Mouse (Mus musculus) cerebellum, adult (tissue): ENCODE measurements at regions not wholly inside any gene's neighbourhood (a gene's known extent, or its start where the extent isn't known, plus 50 kb on each side); places are given as distances from the start of the nearest gene placed in this dataset.
A peak's percentile ranks its signal among the peaks of the same experiment; 100 is the strongest.

Source experiments
- ATAC-seq: cut with Nextera tagmentation; 2 replicates; pipeline ENCODE4 v1.9.2; 2017; ENCODE audit warnings: mild to moderate bottlenecking, moderate library complexity, mixed read lengths; ENCODE audit not compliant: insufficient number of reproducible peaks, low FRiP score, low TSS enrichment

- ATAC-seq, result no peak
Observed at GRCm38 (mm10) chr9:60993661-60994060, 199.3 kb downstream of the Uaca start.

- no peak for ATAC-seq
Observed at GRCm38 (mm10) chr9:60995096-60995495, 200.8 kb downstream of the Uaca start.

GRCm38 (mm10) chr9:60998086-60998785, 203.9 kb downstream of the Uaca start:
- no peak for ATAC-seq

- ATAC-seq, result no peak
Observed at GRCm38 (mm10) chr9:60999001-60999529, 204.7 kb downstream of the Uaca start.

DNA sequence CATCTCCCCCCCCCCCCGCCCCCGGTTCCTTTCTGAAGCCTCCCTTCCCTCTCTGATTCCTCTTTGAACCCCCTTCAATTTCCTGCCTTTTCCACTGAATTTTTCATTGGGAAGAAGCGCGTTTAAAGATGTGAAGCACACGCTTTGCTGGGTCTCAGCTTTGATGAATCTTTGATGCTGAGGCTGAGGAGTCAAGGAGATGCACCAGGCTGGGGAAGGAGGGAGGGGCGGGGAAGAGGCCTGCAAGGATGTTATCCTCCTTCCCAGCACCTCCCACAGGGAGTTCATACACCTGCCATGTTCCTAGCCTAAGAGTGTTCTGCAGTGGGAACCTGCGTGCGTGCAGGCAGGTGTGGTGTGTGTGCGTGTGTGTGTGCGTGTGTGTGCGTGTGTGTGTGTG, 205.9 kb downstream of the Uaca start:
- ATAC-seq, result no peak

- ATAC-seq, result no peak
Observed at GRCm38 (mm10) chr9:61002572-61002971, 208.2 kb downstream of the Uaca start.

DNA sequence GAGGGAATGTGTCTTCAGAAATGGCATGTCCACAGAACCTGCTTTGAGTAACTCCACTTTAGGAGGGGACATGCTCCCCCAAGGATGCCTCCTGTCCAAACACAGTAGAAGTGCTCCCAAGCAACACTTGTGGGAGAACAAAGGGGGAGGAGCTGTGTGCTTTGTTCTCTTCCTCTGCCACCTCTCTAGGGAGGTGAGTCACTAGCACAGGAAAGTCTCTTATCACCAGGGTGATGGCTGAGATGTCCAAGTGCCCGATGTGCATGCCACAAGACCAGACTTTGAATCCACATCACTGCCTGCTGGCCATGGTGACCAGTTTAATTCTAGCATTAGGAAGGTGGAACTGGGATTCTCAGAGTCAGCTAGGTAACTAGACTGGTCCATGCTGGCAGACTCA, 214.1 kb downstream of the Uaca start:
- no peak for ATAC-seq

DNA sequence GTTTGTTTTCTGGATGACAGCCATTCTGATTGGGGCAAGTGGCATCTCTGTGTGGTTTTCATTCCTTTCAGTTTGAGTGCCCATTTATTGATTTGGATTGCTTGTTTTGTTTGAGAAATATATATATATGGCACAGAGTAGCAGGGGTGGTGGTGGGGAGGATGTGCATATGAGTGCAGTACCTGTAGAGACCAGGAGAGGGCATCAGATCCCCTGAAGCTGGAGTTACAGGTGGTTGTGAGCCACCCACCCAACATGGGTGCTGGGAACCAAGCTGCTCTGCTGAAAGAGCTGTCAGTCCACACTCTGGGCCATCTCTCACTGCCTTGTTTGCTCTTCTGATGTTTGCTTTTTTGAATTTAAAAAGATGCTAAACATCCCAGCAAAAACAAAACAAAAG, 216.7 kb downstream of the Uaca start:
- ATAC-seq, result no peak

- no peak for ATAC-seq
Observed at GRCm38 (mm10) chr9:61012771-61013540, 218.6 kb downstream of the Uaca start.

- no peak for ATAC-seq
Observed at GRCm38 (mm10) chr9:61014151-61014550, 219.8 kb downstream of the Uaca start.

DNA sequence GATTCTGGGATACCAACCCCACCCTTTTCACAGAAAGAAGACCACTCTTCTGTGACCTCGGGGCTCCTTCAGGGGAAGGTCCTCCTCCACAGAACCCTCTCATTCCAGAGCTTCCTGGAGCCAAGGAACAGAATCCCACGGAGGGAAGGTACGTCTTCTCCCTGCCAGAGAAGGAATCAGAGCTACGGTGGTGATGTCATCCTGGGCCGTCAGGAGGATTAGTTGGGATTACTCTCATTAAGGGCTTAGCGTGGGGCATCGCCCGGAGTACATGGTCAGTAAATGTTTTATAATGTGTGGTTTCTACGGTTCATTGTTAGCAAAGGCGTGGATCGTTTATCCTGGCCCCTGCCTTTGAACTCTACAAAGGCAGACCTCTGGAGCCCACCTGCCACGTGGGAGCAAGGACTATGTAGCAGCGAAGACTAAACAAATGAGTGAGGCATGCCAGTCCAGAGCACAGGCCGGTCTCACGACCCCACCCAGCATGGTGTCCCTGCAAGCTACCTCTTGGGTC, 221.1 kb downstream of the Uaca start:
- no peak for ATAC-seq

GRCm38 (mm10) chr9:61016673-61017072, 222.3 kb downstream of the Uaca start:
- no peak for ATAC-seq

GRCm38 (mm10) chr9:61019938-61020337, 225.6 kb downstream of the Uaca start:
- no peak for ATAC-seq

DNA sequence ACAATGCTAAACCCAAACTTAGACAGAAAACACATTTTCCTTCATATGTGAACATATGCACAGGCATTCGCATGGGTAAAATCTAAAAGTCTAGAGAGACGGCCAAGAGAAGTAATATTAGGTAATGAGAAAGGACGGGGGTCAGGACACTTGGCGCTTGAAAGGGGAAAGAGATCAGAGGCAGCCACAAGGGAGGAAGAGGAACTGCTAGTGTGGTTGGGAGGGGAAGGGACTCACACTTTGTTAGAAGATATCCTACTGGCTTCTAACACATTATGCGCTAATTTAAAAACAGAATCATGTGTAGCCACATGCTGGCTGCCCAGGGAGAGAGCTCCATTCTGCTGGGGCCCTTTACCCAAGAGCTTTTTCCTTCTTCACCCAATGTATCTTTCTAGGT, 227.5 kb downstream of the Uaca start:
- no peak for ATAC-seq

- no peak for ATAC-seq
Observed at GRCm38 (mm10) chr9:61022371-61023026, 228.2 kb downstream of the Uaca start.

DNA sequence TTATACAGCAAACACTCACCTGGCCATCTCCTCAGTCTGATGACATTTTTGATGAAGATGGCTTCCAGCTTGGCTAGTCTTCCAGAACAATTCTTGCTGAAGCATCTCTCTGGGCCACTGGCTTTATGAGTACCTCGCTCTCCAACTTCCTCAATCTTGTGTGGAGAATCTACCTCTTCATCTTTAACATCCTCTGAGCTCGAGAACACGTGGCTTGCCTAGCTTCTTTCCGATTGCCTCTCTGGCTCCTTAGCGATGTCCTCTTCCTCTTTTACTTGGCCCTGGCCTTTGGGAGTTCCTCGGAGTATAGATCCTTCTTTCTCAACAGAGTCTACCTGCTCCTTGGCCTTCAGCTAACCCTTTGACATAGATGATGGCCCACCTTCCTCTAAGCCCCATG, 231.0 kb downstream of the Uaca start:
- ATAC-seq, result no peak

- no peak for ATAC-seq
Observed at GRCm38 (mm10) chr9:61028775-61029401, 234.5 kb downstream of the Uaca start.

GRCm38 (mm10) chr9:61031699-61032447, 237.5 kb downstream of the Uaca start:
- peak; percentile 84 for ATAC-seq

- ATAC-seq, result no peak
Observed at GRCm38 (mm10) chr9:61032448-61033433, 238.4 kb downstream of the Uaca start.
